Mouse (Mus musculus): Measurements from ENCODE around the gene Sec13. TPM values are rescaled to one million over a fixed set of nuclear protein-coding genes. Genes with fewer than 3 reads are reported as not detected.

The Sec13 gene
- total RNA-seq (2021), result 10 to 100 TPM; 60.0 to 74.1 TPM
- long read RNA-seq, experiment 1, transcript Sec13-201 (9 exons, 1,353 nt), result major isoform, 71 of 85 reads
- long read RNA-seq, experiment 1, partial matches to known transcripts, result 8 of 85 reads
- long read RNA-seq, experiment 1, other reads (novel, unspliced or antisense), result 6 of 85 reads
- long read RNA-seq, experiment 2, transcript Sec13-201 (9 exons, 1,353 nt), result major isoform, 72 of 77 reads
- long read RNA-seq, experiment 2, partial matches to known transcripts, result 1 of 77 reads
- long read RNA-seq, experiment 2, other reads (novel, unspliced or antisense), result 4 of 77 reads

- no peak for TF ChIP-seq CTCF (IDR thresholded peaks at IDR 0.05)
- DNase-seq, result peak; percentile 91
- H3K4me3 ChIP-seq, result peak within 1 kb of the TSS; percentile 92
- intact Hi-C loops (cut with DNase I), result loop anchor here (5.0 kb wide), 1 partner anchor 103 kb away; the partner anchor contains the start of gene Irak2
- H3K27ac ChIP-seq, result peak within 1 kb of the TSS; percentile 93
Measured at GRCm38 (mm10) chr6:113740236-113741217, at the start of gene Sec13. TSS of gene Sec13 (minus strand) at chr6:113740743.

- intact Hi-C loops (cut with DNase I), result no loop called here
- TF ChIP-seq CTCF (IDR thresholded peaks at IDR 0.05), result no peak
- no peak for DNase-seq
- H3K4me3 ChIP-seq, result no peak overlapping the region
- H3K27ac ChIP-seq, result no peak overlapping the region
Measured at GRCm38 (mm10) chr6:113787459-113787968, 47.0 kb upstream of the Sec13 start.

DNA sequence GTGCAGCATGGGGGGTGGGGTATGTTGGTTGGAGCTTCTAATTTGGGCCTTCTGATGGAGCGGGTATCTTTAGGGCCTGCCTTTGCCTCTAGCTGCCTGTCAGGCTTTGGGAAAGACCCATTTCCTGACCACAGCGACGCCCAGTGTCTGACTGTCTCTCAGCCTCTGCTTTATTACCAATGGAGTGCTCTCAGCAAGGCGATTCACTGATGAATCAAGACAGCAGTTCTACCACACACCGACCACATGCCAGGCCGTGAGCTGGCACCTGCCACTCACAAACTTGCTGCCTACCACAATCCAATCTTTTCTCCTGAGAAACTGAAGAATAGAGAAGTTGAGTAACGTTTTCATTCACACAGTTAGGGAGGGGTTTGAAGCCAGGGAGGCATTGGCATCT is 45.1 kb upstream of the Sec13 start:
- intact Hi-C loops (cut with DNase I), result no loop called here
- H3K27ac ChIP-seq, result no peak overlapping the region
- DNase-seq, result no peak
- H3K4me3 ChIP-seq, result no peak overlapping the region
- no peak for TF ChIP-seq CTCF (IDR thresholded peaks at IDR 0.05)

- DNase-seq, result no peak
- no peak for TF ChIP-seq CTCF (IDR thresholded peaks at IDR 0.05)
- no peak overlapping the region for H3K27ac ChIP-seq
- intact Hi-C loops (cut with DNase I), result no loop called here
- no peak overlapping the region for H3K4me3 ChIP-seq
Measured at GRCm38 (mm10) chr6:113778229-113778753, 37.7 kb upstream of the Sec13 start.

DNA sequence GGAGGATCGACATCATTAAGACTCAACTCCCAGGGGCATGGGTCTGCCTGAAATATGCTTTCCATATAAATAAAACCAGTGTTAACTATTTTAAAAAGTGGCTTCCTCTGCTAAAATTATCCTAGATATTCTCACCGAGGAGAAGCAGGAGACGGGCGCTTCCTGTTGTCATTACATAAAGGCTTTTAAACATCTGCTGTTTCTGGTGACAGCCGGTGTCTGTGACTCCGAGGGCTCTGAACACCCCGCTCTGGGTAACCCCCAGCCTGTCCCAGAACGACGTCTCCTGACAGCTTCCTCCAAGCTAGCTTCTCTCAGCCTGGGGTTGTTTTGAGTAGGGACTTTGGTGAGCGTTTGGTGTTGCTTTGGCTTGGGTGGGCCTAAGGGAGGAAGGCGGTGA is 28.3 kb upstream of the Sec13 start:
- Histone ChIP-seq H3K27ac (no peak overlapping the region), H3K4me3 (no peak overlapping the region)
- intact Hi-C loops (cut with DNase I), result loop anchor here (10.0 kb wide), 2 partner anchors 116 to 486 kb away; no protein-coding TSS in a partner anchor
- DNase-seq, result no peak
- no peak for TF ChIP-seq CTCF (IDR thresholded peaks at IDR 0.05)

- intact Hi-C loops (cut with DNase I), result loop anchor here (1.0 to 10.0 kb wide), 5 partner anchors 33 to 493 kb away; no protein-coding TSS in a partner anchor
- peak; percentile 86 for TF ChIP-seq CTCF (IDR thresholded peaks at IDR 0.05)
- Histone ChIP-seq H3K27ac (no peak overlapping the region), H3K4me3 (no peak overlapping the region)
- peak; percentile 49 for DNase-seq
Measured at GRCm38 (mm10) chr6:113761644-113762043, 21.1 kb upstream of the Sec13 start.

- DNase-seq, result no peak
- intact Hi-C loops (cut with DNase I), result no loop called here
- no peak for TF ChIP-seq CTCF (IDR thresholded peaks at IDR 0.05)
- H3K4me3 ChIP-seq, result no peak overlapping the region
- H3K27ac ChIP-seq, result no peak overlapping the region
Measured at GRCm38 (mm10) chr6:113749119-113749685, 8.7 kb upstream of the Sec13 start.

DNA sequence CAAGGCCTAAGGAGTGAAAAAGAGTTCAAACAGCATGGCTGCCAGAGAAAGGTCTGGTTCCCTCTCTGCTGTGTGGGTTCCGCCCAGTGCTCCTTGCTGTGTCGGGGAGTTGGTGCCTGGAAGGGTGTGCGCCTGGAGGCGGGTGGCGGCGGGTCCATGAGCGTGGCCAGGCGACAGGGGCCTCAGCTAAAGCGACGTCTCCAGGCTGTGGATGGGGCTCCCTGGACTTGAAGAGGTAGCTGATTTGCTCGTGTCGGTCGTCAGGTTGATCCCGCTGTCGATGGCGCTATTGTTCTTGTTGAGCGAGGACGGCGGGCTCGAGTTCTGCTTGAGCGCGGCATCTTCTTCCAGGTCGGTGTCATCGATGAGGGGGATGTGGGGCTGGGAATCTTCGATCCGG is 7.8 kb upstream of the Sec13 start:
- peak overlapping the region; percentile 29 for H3K4me3 ChIP-seq
- intact Hi-C loops (cut with DNase I), result no loop called here
- no peak for TF ChIP-seq CTCF (IDR thresholded peaks at IDR 0.05)
- no peak for DNase-seq
- no peak overlapping the region for H3K27ac ChIP-seq

- H3K27ac ChIP-seq, result no peak overlapping the region
- no peak for TF ChIP-seq CTCF (IDR thresholded peaks at IDR 0.05)
- intact Hi-C loops (cut with DNase I), result no loop called here
- DNase-seq, result no peak
- H3K4me3 ChIP-seq, result no peak overlapping the region
Measured at GRCm38 (mm10) chr6:113747284-113747683, 6.7 kb upstream of the Sec13 start.

GRCm38 (mm10) chr6:113745117-113745516 is 4.6 kb upstream of the Sec13 start:
- Histone ChIP-seq H3K27ac (no peak overlapping the region), H3K4me3 (no peak overlapping the region)
- DNase-seq, result no peak
- intact Hi-C loops (cut with DNase I), result no loop called here
- no peak for TF ChIP-seq CTCF (IDR thresholded peaks at IDR 0.05)

DNA sequence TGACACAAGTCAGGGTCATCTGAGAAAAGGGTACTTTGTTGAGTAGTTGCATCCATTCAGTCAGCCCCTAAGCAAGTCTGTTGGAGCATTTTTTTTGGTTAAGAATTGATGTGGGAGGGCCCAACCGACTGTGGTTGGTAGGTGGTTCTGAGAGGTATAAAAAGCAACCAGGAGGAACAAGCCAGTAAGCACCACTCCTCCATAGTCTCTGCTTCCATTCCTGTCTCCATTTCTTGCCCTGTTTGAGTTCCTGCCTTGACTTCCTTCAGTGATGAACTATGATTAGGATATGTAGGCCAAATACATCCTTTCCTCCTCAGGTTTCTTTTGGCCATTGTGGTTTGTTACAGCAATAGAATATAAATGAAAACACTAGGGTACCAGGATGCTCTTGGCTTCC is 2.6 kb upstream of the Sec13 start:
- DNase-seq, result no peak
- Histone ChIP-seq H3K27ac (no peak overlapping the region), H3K4me3 (no peak overlapping the region)
- TF ChIP-seq CTCF (IDR thresholded peaks at IDR 0.05), result no peak
- intact Hi-C loops (cut with DNase I), result loop anchor here (5.0 kb wide), 1 partner anchor 106 kb away; the partner anchor contains the start of gene Irak2

DNA sequence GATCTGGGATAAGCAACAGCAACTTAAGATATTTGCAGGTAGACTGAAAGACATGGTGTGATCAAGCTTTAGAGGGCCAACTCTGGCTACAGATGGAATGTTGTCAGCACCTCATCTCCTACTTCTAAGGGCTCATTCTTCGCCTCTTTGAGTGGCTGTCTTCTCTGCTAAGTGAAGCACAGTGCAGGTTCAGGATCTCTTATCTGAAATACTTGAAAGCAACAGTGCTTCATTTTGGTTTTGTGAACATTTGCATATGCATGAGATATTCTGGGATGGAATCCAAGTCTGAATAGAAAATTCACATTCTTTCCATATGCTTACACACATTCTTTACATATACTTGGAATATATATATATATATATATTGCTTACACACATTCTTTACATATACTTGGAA is 1.8 kb upstream of the Sec13 start:
- Histone ChIP-seq H3K27ac (no peak overlapping the region), H3K4me3 (no peak overlapping the region)
- TF ChIP-seq CTCF (IDR thresholded peaks at IDR 0.05), result no peak
- intact Hi-C loops (cut with DNase I), result loop anchor here (5.0 kb wide), 1 partner anchor 105 kb away; the partner anchor contains the start of gene Irak2
- no peak for DNase-seq
